Mouse (Mus musculus) heart, embryonic 14.5 days (tissue): ENCODE data around the gene Rnd1. TPM values are rescaled to one million over a fixed set of nuclear protein-coding genes. Genes with fewer than 3 reads are reported as not detected.

Experiments used
- ATAC-seq: fragments of 200-750 bp; cut with Nextera tagmentation; 2 replicates; pipeline ENCODE4 v1.8.0; 2017; ENCODE audit warnings: low read depth, moderate TSS enrichment; ENCODE audit not compliant: insufficient number of reproducible peaks, insufficient read depth, low FRiP score
- H3K27ac ChIP-seq, 2 experiments: fragments of 200-500 bp in 1 of 2; fragments of 300-500 bp in 1 of 2; sonication (generic) in 1 of 2; replicated peaks in 1 of 2; 2 replicates each; pipeline ENCODE4 v1.5.1; 2012 to 2014; ENCODE audit warnings: low read depth in 2 of 2, low read length in 2 of 2, control low read depth in 1 of 2, mild to moderate bottlenecking in 1 of 2, mixed read lengths in 1 of 2; ENCODE audit not compliant: control insufficient read depth in 1 of 2, insufficient read depth in 1 of 2
- H3K27me3 ChIP-seq: fragments of 300-500 bp; sonication (generic); 2 replicates; pipeline ENCODE4 v1.6.1; 2014; ENCODE audit warnings: mild to moderate bottlenecking, low read length, control low read depth; ENCODE audit not compliant: control insufficient read depth, insufficient read depth
- H3K36me3 ChIP-seq: fragments of 300-500 bp; sonication (generic); 2 replicates; pipeline ENCODE4 v1.6.1; 2014; ENCODE audit warnings: mild to moderate bottlenecking, control low read depth, low read length, mixed read lengths; ENCODE audit not compliant: control insufficient read depth, insufficient read depth
- H3K4me1 ChIP-seq, 2 experiments: fragments of 200-500 bp in 1 of 2; fragments of 300-500 bp in 1 of 2; sonication (generic) in 1 of 2; 2 replicates each; pipeline ENCODE4 v1.6.1; 2012 to 2014; ENCODE audit warnings: low read length in 2 of 2, control low read depth in 1 of 2, mixed read lengths in 1 of 2; ENCODE audit not compliant: control insufficient read depth in 2 of 2, insufficient read depth in 2 of 2
- H3K4me2 ChIP-seq: fragments of 300-500 bp; sonication (generic); 2 replicates; pipeline ENCODE4 v1.6.1; 2014; ENCODE audit warnings: mild to moderate bottlenecking, low read length
- H3K4me3 ChIP-seq, 2 experiments: fragments of 200-500 bp in 1 of 2; fragments of 300-500 bp in 1 of 2; sonication (generic) in 1 of 2; 2 replicates each; pipeline ENCODE4 v1.5.1; 2012 to 2014; ENCODE audit warnings: low read length in 2 of 2, mild to moderate bottlenecking in 2 of 2, control low read depth in 1 of 2, low read depth in 1 of 2, moderate library complexity in 1 of 2; ENCODE audit not compliant: control insufficient read depth in 1 of 2, insufficient read depth in 1 of 2
- H3K9ac ChIP-seq: fragments of 300-500 bp; sonication (generic); 2 replicates; pipeline ENCODE4 v1.6.1; 2014; ENCODE audit warnings: mild to moderate bottlenecking, low read length
- H3K9me3 ChIP-seq: fragments of 300-500 bp; sonication (generic); 2 replicates; pipeline ENCODE4 v1.6.1; 2016; ENCODE audit warnings: low read length, control low read depth; ENCODE audit not compliant: control insufficient read depth
- WGBS: fragments of 180-500 bp; shearing (Covaris S2); extraction: QIAGEN DNeasy Blood & Tissue Kit; methylation state at CpG from one replicate; pipeline ENCODE4 v1.1.7; 2014; 5-methylcytosine and 5-hydroxymethylcytosine counted together
- polyA plus RNA-seq: library from polyadenylated mRNA; unstranded; fragments of >200 nt; fragmentation: Nextera tagmentation; extraction: Ambion mirVana; gene quantifications from 2 replicates; pipeline ENCODE4 v1.2.1, GENCODE M21; 2014

Gene Rnd1
- polyA plus RNA-seq, 1 experiment from 2014 or later: 1.3 TPM

DNA sequence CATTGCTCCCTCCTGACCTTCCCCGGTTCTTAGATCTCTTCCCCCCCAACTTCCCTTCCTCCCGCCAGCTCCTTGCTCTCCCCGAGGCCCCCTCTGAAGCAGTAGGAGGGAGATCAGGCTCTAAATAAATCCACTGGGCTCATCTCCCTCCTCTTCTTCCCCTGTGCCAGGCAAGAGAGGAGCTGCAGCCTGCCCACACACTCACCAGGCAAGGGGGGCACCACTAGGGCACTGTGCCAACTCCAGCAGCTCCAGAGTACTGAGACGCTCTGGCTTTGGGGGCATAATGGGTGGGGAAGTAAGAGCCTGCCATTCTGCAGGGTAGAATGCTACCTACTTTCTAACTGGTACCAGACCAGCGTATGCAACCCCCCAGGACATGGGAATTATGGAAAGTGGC lies 40.7 kb downstream of the Rnd1 start:
- H3K9me3 ChIP-seq: no peaks in the 10 kb centered on the region
- no peak overlapping the region for H3K27ac ChIP-seq
- 57% methylated on average over 5 of the region's 5 CpGs for WGBS
- H3K9ac ChIP-seq: no peak overlapping the region
- H3K27me3 ChIP-seq: peaks cover 30% of the 10 kb centered on the region
- H3K36me3 ChIP-seq: 0 out of 2 replicates have a peak, but pooled peaks cover 8% of the 10 kb centered on the region
- ATAC-seq: no peak
- H3K4me3 ChIP-seq: no peak overlapping the region
- H3K4me2 ChIP-seq: no peak overlapping the region
- H3K4me1 ChIP-seq: peaks cover 17 to 25% of the 10 kb centered on the region in 2 experiments

- 5% methylated on average over 21 of the region's 21 CpGs for WGBS
- Histone ChIP-seq H3K9ac (peak overlapping the region; percentile 79), H3K4me2 (peak overlapping the region; percentile 95), H3K9me3 (no peaks in the 10 kb centered on the region), H3K27ac (no peak overlapping the region), H3K36me3 (no peaks in the 10 kb centered on the region), H3K27me3 (peaks cover 41% of the 10 kb centered on the region), H3K4me3 (peak overlapping the region; percentile 37 to 81), H3K4me1 (peaks cover 17 to 31% of the 10 kb centered on the region in 2 experiments)
- no peak for ATAC-seq
Observed at GRCm38 (mm10) chr15:98635291-98635841, 41.9 kb downstream of the Rnd1 start.

DNA sequence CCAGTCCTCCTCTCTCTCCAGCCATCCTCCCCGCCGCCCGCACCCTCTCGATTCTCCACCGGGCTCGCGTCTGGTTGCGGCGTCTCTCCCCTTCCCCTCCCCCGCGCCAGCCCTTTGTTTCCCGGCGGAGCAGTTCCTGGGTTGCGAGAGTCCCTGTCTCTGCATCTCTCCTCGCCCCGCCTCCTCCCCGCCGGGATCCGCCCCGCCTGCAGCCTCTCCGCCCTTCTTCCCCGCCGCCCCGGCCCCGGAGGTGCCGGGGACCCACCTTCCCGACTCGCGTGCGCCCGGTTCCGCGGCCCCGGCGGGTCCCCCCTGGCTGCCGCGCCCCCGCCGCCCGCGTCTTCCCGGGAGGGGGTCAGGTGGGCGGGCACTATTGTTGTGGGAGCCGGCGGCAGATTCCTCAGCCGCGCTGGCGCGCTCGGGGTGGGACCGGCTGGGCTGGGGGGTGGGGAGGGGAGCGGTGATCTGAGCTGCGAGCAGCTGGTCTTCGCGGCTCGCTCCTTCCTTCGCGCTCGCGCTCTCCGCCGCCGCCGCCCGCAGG lies 42.6 kb downstream of the Rnd1 start:
- H3K36me3 ChIP-seq: no peaks in the 10 kb centered on the region
- H3K27ac ChIP-seq: 0 out of 4 replicates have a peak overlapping the region, but pooled peaks of 1 of the 2 experiments have one; percentile 25
- H3K9ac ChIP-seq: peak overlapping the region; percentile 79
- peak overlapping the region; percentile 95 for H3K4me2 ChIP-seq
- H3K9me3 ChIP-seq: no peaks in the 10 kb centered on the region
- peaks cover 17 to 37% of the 10 kb centered on the region in 2 experiments for H3K4me1 ChIP-seq
- 2% methylated on average over 51 of the region's 65 CpGs for WGBS
- peak; percentile 45; the same call in 1 of the 2 replicates for ATAC-seq
- H3K4me3 ChIP-seq: peak overlapping the region; percentile 81 to 82
- H3K27me3 ChIP-seq: peaks cover 49% of the 10 kb centered on the region

DNA sequence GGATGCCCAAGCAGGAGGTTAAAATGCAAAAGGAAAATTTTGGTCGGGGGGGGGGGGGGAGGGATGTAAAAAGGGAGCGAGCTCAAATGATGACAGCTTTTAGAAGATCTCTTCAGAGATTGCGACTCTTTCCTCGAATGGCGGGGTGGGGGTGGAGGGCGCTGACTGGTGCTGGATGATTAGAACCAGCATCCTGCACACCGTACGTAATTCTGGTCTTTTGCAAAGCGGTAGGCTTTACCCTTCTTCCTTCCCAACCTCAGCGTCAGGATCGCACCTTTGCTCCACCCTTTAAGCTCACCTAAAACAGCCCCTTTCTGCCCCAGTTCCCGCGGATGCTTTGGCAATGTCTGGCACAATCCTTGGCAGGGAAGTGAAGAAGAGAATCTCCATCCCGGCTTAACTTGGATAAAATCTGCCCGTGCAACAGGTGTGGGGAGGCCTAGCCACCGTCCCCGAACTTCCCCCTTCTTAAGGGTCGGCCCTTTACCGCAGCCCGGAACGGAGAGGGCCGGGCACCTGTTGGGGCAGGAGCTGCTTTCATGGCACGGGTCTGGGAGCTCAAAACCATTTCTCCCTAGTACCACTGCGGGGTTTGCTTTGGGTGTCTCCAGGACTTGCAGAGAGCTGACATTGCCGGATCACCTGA lies 43.3 kb downstream of the Rnd1 start:
- Histone ChIP-seq H3K4me3 (peak overlapping the region; percentile 81 to 82), H3K27me3 (peaks cover 51% of the 10 kb centered on the region), H3K36me3 (no peaks in the 10 kb centered on the region), H3K9ac (peak overlapping the region; percentile 79), H3K27ac (no peak overlapping the region), H3K9me3 (no peaks in the 10 kb centered on the region), H3K4me2 (peak overlapping the region; percentile 95), H3K4me1 (peaks cover 21 to 43% of the 10 kb centered on the region in 2 experiments)
- ATAC-seq: no peak
- 2% methylated on average over 25 of the region's 25 CpGs for WGBS

- Histone ChIP-seq H3K27ac (no peak overlapping the region), H3K27me3 (peaks cover 51% of the 10 kb centered on the region), H3K4me3 (peak overlapping the region in 1 of 2 experiments; percentile 30; a peak in 2 of 4 replicates), H3K36me3 (no peaks in the 10 kb centered on the region), H3K9ac (no peak overlapping the region), H3K4me2 (peak overlapping the region; percentile 95), H3K4me1 (peaks cover 27 to 49% of the 10 kb centered on the region in 2 experiments), H3K9me3 (no peaks in the 10 kb centered on the region)
- 3% methylated on average over 4 of the region's 4 CpGs for WGBS
- no peak for ATAC-seq
Observed at GRCm38 (mm10) chr15:98632921-98633320, 44.3 kb downstream of the Rnd1 start.

DNA sequence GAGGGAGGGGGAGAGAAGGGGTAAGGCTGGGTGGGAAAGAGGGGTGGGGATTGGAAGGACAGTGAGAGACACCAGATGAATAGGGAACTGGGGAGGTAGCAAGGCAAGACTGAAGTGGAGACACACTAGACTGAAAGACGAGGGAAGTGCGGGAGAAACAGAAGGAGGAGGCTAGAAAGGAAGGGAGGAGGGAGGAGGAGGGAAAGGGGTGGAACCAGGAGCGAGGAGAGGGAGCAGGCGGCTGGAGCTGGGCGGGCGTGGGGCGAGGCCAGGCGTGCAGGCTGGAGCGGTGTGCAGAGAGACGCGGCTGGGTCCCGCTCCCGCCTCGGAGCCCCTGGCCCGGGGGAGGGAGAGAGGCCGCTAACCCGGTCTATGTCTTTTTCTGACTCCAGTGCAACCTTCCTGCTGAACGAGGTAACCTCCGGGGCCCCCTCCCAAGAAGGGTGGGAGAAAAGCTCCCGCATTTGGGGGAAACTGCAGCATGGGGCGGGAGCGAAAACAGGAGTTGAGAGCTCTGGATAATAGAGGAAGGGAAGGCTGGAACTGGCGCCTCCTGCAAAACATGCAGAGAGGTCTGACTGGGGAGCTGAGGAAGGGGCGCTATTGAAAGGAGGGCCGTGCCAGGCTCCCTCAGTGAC lies 45.0 kb downstream of the Rnd1 start:
- under 1% methylated on average over 24 of the region's 25 CpGs for WGBS
- Histone ChIP-seq H3K36me3 (no peaks in the 10 kb centered on the region), H3K4me3 (peak overlapping the region; percentile 30 to 47), H3K4me1 (peaks cover 27 to 49% of the 10 kb centered on the region in 2 experiments), H3K9ac (peak overlapping the region; percentile 56), H3K27ac (no peak overlapping the region), H3K27me3 (peaks cover 51% of the 10 kb centered on the region), H3K4me2 (peak overlapping the region; percentile 66), H3K9me3 (no peaks in the 10 kb centered on the region)
- ATAC-seq: 0 out of 2 replicates have a peak, but pooled peaks have one; percentile 31

GRCm38 (mm10) chr15:98631493-98631892 lies 45.8 kb downstream of the Rnd1 start:
- ATAC-seq: no peak; the same call in 1 of the 2 replicates
- H3K9me3 ChIP-seq: no peaks in the 10 kb centered on the region
- peaks cover 49% of the 10 kb centered on the region for H3K27me3 ChIP-seq
- H3K36me3 ChIP-seq: no peaks in the 10 kb centered on the region
- no peak overlapping the region for H3K27ac ChIP-seq
- H3K4me3 ChIP-seq: peak overlapping the region; percentile 30 to 47; a peak in 2 of 4 replicates
- peak overlapping the region; percentile 56 for H3K9ac ChIP-seq
- peaks cover 28 to 50% of the 10 kb centered on the region in 2 experiments for H3K4me1 ChIP-seq
- H3K4me2 ChIP-seq: peak overlapping the region; percentile 66
- WGBS: 1% methylated on average over 18 of the region's 18 CpGs
